Comparison of ENCODE assay signal across 23 mouse cellular contexts in genomic region chr6:134685515-134685914, GRCm38 (mm10).
"Had no signal": no experiment of that assay in that cellular context is flagged by ENCODE, and none has a peak within 500 bp of the region (broad histone marks: within the 10 kb centered on the region; RNA-seq: fewer than 3 reads in every experiment).

No protein-coding gene starts in this region.

- H3K9me3 ChIP-seq: limb, embryonic 10.5 days; limb, embryonic 13.5 days; liver, embryonic 12.5 days; liver, embryonic 15.5 days; lung, embryonic 15.5 days; neural tube, embryonic 12.5 days; neural tube, embryonic 15.5 days had no signal

- H3K27ac ChIP-seq: kidney, postnatal 0 days; layer of hippocampus, adult 2 months; limb, embryonic 10.5 days; limb, embryonic 13.5 days; liver, embryonic 12.5 days; liver, embryonic 15.5 days; lung, embryonic 15.5 days; neural tube, embryonic 12.5 days; neural tube, embryonic 15.5 days; stomach, postnatal 0 days had no signal

- ATAC-seq: liver, embryonic 12.5 days had no signal

- H3K4me1 ChIP-seq: limb, embryonic 10.5 days; limb, embryonic 13.5 days; liver, embryonic 12.5 days; lung, embryonic 15.5 days; neural tube, embryonic 12.5 days had no signal

- H3K4me3 ChIP-seq: layer of hippocampus, adult 2 months; limb, embryonic 10.5 days; limb, embryonic 13.5 days; liver, embryonic 12.5 days; liver, embryonic 15.5 days; lung, embryonic 15.5 days; neural tube, embryonic 12.5 days; neural tube, embryonic 15.5 days had no signal

- DNase-seq: kidney, adult 2 months; kidney, postnatal 25 days; layer of hippocampus, adult 9-11 months; liver; lung, adult 18-20 months; lung, postnatal 10 days; lung, postnatal 4 days; right cerebral cortex, adult 18-20 months; right cerebral cortex, postnatal 14 days; right cerebral cortex, postnatal 4 days; thymus, adult 2 months; thymus, postnatal 14 days; thymus, postnatal 4 days had no signal

- H3K36me3 ChIP-seq: limb, embryonic 10.5 days; limb, embryonic 13.5 days; liver, embryonic 12.5 days; lung, embryonic 15.5 days; neural tube, embryonic 12.5 days had no signal

- H3K4me2 ChIP-seq: limb, embryonic 13.5 days; liver, embryonic 12.5 days; liver, embryonic 15.5 days; lung, embryonic 15.5 days; neural tube, embryonic 12.5 days; neural tube, embryonic 15.5 days had no signal

- H3K9ac ChIP-seq: limb, embryonic 13.5 days; liver, embryonic 12.5 days; liver, embryonic 15.5 days; lung, embryonic 15.5 days; neural tube, embryonic 12.5 days; neural tube, embryonic 15.5 days had no signal

- H3K27me3 ChIP-seq: limb, embryonic 13.5 days; liver, embryonic 12.5 days; liver, embryonic 15.5 days; lung, embryonic 15.5 days; neural tube, embryonic 12.5 days; neural tube, embryonic 15.5 days had no signal
